Mouse (Mus musculus): ENCODE data around the gene Olfr960.

Gene Olfr960

GRCm38 (mm10) chr9:39621073-39621472, at the start of gene Olfr960:
Gene Olfr960 (plus strand): TSS chr9:39621373.
- DNase-seq (ENCODE audit: extremely low read depth, low read depth, low spot score): no peak

DNA sequence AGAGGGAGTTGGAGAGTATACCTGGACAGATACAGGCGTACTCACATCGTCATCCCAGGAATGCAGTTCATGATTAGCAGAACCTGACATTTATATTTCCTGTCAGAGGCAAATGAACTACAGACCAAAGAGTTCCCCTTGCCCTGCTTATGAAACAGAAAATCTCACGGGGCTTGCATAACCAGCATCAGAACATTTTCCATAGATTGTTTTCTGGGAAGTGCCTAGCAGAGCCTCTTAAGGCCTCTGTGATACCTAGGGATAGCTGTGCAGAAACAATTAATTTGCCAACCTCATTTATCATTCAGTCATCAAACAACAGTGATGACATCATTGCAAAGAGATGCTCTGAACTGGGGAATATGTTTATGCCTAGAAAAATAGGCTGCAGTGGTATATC, 45.7 kb upstream of the Olfr960 start, which contains the start of gene Olfr959:
TSS of gene Olfr959 (minus strand) at position 101 of the 400 bp plus-strand sequence.
- DNase-seq (ENCODE audit: extremely low read depth, low read depth, low spot score): no peak

- DNase-seq (ENCODE audit: extremely low read depth, low read depth, low spot score): no peak
Measured at GRCm38 (mm10) chr9:39577050-39577449, 44.1 kb upstream of the Olfr960 start.

DNA sequence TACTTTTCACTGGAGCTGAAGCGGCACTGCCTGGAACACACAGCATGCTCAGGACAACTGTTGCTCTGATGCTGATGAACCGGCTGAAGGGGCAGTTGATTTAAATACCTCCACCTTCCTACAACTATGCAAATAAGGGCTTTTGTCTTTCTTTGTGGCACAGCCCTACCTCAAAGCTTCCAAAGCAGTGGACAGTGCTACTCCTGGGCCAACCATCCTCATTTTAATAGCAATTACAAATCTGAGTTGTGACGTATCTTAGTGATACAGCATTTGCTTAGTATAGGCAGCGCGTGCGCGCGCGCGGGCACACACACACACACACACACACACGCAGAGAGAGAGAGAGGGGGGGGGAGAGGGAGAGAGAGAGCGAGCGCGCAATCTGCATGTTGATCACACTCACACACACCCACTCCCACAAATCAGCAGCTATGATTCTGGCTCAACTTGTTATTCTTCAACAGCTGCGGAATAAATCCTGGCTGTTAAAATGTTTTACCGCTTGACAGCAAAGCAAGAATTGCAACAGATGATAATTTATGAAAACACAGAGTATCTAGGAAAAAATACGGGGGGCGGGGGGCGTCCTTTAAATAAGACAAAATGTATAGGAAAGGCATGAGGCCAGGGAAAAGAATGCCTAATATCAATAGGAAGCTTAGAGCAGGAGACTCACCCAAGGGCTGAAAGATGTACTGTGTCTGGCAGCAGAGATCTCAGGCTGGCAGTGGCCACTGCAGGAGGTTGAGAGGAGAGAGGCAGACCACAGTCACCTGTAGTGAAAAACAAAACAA, 18.4 kb upstream of the Olfr960 start:
- no peak for DNase-seq (ENCODE audit: extremely low read depth, low read depth, low spot score)

GRCm38 (mm10) chr9:39603333-39603845, 17.8 kb upstream of the Olfr960 start:
- no peak for DNase-seq (ENCODE audit: extremely low read depth, low read depth, low spot score)

DNA sequence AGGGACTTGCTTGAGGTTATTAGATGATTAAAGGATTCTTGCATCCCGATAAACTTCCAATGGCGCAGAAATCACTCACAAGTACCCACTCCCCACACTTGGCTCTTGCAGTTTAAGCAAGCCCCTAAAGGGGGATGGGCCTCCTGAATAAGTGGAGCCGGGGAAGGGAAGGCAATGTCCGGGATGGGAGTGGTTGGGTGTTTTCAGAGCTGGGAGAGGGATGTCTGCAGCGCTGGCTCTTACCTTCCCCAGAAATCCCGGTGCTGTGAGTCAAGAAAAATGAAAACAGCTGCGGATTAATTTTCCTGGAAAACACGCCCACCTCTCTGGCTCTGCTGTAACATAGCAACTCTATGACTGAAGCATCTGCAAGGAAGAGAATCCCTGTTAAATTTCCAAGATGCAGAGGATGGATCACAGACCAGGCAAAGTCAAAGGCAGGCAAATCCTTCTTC, 17.1 kb upstream of the Olfr960 start, which contains the start of gene AW551984:
TSS of gene AW551984 (minus strand) at position 405 of the 455 bp plus-strand sequence.
- DNase-seq (ENCODE audit: extremely low read depth, low read depth, low spot score): no peak

DNA sequence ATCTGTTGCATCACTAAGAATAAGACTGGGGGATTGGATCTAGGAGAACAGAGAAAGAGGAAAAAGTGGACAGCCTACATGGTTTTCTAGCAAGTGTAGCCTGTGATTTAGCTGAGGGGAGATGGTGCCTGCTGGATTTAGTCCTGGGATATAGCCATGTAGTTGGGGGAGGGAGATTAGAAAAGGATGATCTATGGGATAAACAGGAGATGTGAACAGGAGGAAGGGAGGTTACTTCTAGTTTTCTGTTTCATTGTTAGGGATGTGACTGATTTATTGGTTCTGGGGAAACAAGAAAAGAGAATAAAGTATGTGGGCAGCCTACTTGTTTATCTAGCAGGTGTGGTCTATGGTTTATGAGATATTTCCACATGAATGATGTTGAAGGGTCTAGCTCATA, 12.7 kb upstream of the Olfr960 start:
- DNase-seq (ENCODE audit: extremely low read depth, low read depth, low spot score): no peak

- DNase-seq (ENCODE audit: extremely low read depth, low read depth, low spot score): no peak
Measured at GRCm38 (mm10) chr9:39610355-39610754, 10.8 kb upstream of the Olfr960 start, which contains the start of gene Olfr148. Gene Olfr148 (plus strand): TSS chr9:39610655.

DNA sequence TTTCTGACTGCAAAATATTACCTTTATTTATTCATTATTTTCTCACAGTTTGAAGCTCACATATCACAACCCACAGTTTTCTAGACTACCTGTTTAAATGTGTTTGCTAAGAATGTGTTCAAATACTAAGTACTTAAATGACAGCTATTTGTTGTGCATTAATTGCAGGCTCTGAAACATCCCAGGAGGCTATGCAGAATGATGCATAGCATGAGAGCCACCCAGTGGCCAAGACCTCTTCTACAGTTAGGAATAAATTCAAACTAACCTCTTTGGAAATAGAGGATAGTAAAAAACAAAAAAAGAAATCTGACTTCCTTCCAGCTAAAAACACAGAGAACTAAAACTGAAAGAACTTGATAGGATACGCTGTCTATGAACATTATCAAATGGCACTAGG, 9.2 kb upstream of the Olfr960 start:
- DNase-seq (ENCODE audit: extremely low read depth, low read depth, low spot score): no peak

DNA sequence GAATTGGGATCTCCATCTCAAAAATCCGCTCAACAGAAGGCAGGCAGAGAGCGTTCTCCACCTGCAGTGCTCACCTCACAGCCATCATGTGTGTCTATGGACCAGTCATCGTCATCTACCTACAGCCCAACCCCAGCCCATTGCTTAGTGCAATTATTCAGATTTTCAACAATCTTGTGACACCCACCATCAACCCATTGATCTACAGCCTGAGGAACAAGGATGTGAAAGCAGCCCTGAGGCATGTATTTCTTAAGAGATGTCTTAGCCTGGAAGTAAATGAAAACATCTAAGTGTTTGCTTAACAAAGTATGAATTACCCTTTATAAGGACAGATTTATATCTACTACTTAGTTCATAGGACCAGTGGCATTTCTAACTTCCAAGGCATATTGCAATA, 2.6 kb downstream of the Olfr960 start:
- no peak for DNase-seq (ENCODE audit: extremely low read depth, low read depth, low spot score)

DNA sequence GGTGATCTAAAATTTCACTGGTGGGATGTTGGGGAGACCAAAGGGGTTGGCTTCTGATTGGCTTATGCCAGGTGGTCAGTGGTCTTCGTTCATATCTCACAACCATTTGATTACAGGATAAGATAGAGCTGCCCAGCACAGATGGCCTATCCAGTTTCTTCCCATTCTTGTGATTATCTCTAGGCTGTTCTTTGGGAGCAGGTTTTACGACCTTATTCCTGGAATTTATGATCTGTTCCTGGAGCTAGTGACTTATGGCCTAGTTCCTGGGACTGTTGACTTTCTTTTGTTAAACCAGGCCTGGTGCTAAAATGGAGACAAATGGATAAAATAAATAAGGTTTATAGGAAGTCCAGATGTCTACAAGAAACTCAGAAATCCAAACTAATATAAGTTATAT, 3.5 kb downstream of the Olfr960 start:
- no peak for DNase-seq (ENCODE audit: extremely low read depth, low read depth, low spot score)

DNA sequence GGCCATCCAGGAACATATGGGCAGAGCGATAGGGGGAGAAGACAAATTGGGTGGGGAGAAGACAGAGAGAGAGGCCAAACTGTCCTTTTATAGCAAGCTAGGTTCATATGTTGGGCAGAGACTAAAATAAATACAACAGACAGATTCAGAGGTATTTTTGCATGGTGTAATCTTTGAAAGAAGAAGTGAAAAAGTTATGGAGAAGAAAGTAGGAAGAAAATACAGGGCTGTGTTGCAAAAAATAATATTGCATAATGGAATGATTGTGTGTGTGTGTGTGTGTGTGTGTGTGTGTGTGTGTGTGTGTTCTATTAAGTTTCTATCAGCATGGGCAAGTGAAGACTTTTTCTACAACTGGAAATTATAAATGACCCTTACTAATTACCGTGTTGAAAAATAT, 7.9 kb downstream of the Olfr960 start:
- DNase-seq (ENCODE audit: extremely low read depth, low read depth, low spot score): no peak

- DNase-seq (ENCODE audit: extremely low read depth, low read depth, low spot score): no peak
Measured at GRCm38 (mm10) chr9:39633913-39634594, 12.9 kb downstream of the Olfr960 start.

- no peak for DNase-seq (ENCODE audit: extremely low read depth, low read depth, low spot score)
Measured at GRCm38 (mm10) chr9:39644785-39645184, 23.6 kb downstream of the Olfr960 start, which contains the start of gene Olfr961. Gene Olfr961 (plus strand): TSS chr9:39645085.

- no peak for DNase-seq (ENCODE audit: extremely low read depth, low read depth, low spot score)
Measured at GRCm38 (mm10) chr9:39647382-39647781, 26.2 kb downstream of the Olfr960 start.

DNA sequence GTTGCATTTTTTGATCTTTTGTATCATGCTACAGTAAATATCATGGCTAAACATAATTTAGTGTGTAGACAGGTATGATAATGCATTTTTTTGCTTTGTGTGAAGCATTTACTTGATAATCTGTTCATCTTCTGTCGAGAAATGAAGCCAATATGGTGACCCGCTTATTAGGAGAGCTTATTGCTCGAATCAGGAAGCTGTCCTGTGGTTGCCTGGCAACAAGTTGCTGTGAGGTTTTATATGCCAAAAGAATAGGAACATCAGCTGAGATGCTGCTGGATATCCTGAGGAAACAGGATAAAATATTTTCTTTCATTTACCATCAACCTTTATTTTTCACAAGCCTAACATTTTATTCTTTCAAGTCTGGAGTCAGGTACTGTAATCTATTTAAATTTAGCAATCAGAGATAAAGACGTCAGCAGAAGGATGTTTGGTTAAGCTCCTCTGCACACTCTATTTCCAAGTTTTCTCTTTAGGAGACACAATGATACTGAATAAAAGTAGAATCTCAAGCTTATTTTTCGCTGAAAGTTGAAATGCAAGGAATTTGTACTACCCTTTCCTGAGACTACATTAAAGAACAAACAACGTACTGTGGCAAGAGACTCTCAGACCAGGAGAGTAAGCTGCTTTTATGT, 33.7 kb downstream of the Olfr960 start:
- no peak for DNase-seq (ENCODE audit: extremely low read depth, low read depth, low spot score)

DNA sequence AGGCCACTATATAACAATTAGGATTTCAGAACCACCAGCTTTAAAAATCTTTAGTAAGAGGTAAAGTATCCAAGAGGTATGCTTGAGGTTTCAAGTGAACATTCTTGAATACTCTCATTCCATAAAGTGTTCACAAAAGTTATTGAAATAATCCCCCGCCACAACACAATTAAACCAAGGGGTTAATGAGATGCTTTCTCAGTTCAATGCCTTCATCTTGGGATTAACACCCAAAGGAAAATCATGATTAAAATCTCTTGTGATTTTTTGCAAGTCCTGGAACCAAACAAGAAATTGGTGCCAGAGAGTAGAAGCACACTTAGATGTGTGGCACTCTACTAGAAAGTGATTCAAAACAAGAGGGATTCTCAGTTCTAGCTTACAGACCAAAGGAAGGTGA, 45.7 kb downstream of the Olfr960 start, which contains the start of gene Olfr963:
TSS of gene Olfr963 (plus strand) at position 301 of the 400 bp plus-strand sequence.
- no peak for DNase-seq (ENCODE audit: extremely low read depth, low read depth, low spot score)

DNA sequence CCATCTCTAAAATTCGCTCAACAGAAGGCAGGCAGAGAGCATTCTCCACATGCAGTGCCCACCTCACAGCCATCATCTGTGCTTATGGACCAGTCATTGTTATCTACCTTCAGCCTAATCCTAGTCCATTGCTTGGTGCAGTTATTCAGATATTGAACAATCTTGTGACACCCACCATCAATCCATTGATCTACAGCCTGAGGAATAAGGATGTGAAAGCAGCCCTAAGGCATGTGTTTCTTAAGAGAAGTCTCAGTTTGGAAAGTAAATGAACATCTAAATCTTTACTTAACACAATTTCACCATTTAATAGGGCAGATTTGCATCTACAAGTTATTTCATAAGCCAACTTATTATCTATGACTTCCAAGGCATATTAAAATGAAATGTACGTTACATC, 48.5 kb downstream of the Olfr960 start:
- DNase-seq (ENCODE audit: extremely low read depth, low read depth, low spot score): no peak

Measured in fat pad, adult 2 months (tissue).